Mouse (Mus musculus) bone marrow, adult 2 months (tissue): Measurements from ENCODE around the gene Gabarap. TPM values are rescaled to one million over a fixed set of nuclear protein-coding genes. Genes with fewer than 3 reads are reported as not detected.

Experiments used
- H3K27ac ChIP-seq: fragments of 200-500 bp; 2 replicates; pipeline ENCODE4 v1.5.1; 2012; ENCODE audit warnings: low read depth, mild to moderate bottlenecking, control low read depth, inconsistent platforms, low read length; ENCODE audit not compliant: control insufficient read depth, poor library complexity, insufficient read depth
- H3K4me1 ChIP-seq: fragments of 200-500 bp; 2 replicates; pipeline ENCODE4 v1.6.1; 2011; ENCODE audit warnings: low read length; ENCODE audit not compliant: control insufficient read depth, insufficient read depth
- H3K4me3 ChIP-seq: fragments of 200-500 bp; replicated peaks from 2 replicates; pipeline ENCODE3; 2011; ENCODE audit warnings: mild to moderate bottlenecking, low read depth, low read length, control low read depth; ENCODE audit not compliant: control insufficient read depth
- CTCF ChIP-seq: fragments of 200-500 bp; IDR thresholded peaks from 2 replicates; pipeline ENCODE4 v1.5.1; 2011; ENCODE audit warnings: low read length, control low read depth; ENCODE audit not compliant: control insufficient read depth, insufficient read depth
- POLR2A ChIP-seq: fragments of 200-500 bp; IDR thresholded peaks from 2 replicates; pipeline ENCODE4 v1.6.1; 2011; ENCODE audit warnings: low read depth, mild to moderate bottlenecking, control low read depth, low read length, borderline replicate concordance; ENCODE audit not compliant: control insufficient read depth
- WGBS: fragments of 180-500 bp; shearing (Covaris S2); methylation state at CpG from one replicate; pipeline ENCODE4 v1.1.7; 2018; 5-methylcytosine and 5-hydroxymethylcytosine counted together
- polyA plus RNA-seq: library from polyadenylated mRNA; stranded (reverse); fragments of >200 nt; gene quantifications from 2 replicates; pipeline ENCODE4 v1.2.4, GENCODE M21; 2011; ENCODE audit warnings: low replicate concordance; ENCODE audit not compliant: missing spikeins, insufficient read depth, insufficient read length

Gene Gabarap
- polyA plus RNA-seq, 1 experiment = 443 TPM

- Histone ChIP-seq H3K27ac (no peak overlapping the region), H3K4me3 (peak overlapping the region; percentile 53), H3K4me1 (peaks cover 2% of the 10 kb centered on the region; the same call in 1 of the 2 replicates)
- no peak for TF ChIP-seq CTCF
- TF ChIP-seq POLR2A = no peak
- WGBS = 74% methylated on average over 10 of the region's 10 CpGs
These were observed 1.5 kb downstream of the Gabarap start for GRCm38 (mm10) chr11:69992396-69992795.

- no peak overlapping the region for H3K27ac ChIP-seq
- no peak for TF ChIP-seq POLR2A
- TF ChIP-seq CTCF = no peak
These were observed 2.0 kb downstream of the Gabarap start for GRCm38 (mm10) chr11:69992932-69993331.

GRCm38 (mm10) chr11:69994401-69995090 lies 3.6 kb downstream of the Gabarap start:
- H3K27ac ChIP-seq = no peak overlapping the region
- H3K4me3 ChIP-seq = no peak overlapping the region

More at GRCm38 (mm10) chr11:69992932-69993331, 2.0 kb downstream of the Gabarap start:
- H3K4me3 ChIP-seq = no peak overlapping the region
- WGBS = 88% methylated on average over 3 of the region's 3 CpGs
- peaks cover 2% of the 10 kb centered on the region; the same call in 1 of the 2 replicates for H3K4me1 ChIP-seq

GRCm38 (mm10) chr11:69995391-69995960 lies 4.5 kb downstream of the Gabarap start, which contains the start of gene Phf23:
Gene Phf23, plus strand, starts transcription at chr11:69995777.
- Histone ChIP-seq H3K4me1 (peaks cover 2% of the 10 kb centered on the region; the same call in 1 of the 2 replicates), H3K27ac (peak within 1 kb of the TSS; percentile 98), H3K4me3 (peak within 1 kb of the TSS; percentile 89)
- TF ChIP-seq CTCF (peak; percentile 30; the same call in 1 of the 2 replicates), POLR2A (peak; percentile 43; the same call in 1 of the 2 replicates)
- WGBS = 2% methylated on average over 35 of the region's 36 CpGs

More at GRCm38 (mm10) chr11:69994401-69995090, 3.6 kb downstream of the Gabarap start:
- peaks cover 2% of the 10 kb centered on the region; the same call in 1 of the 2 replicates for H3K4me1 ChIP-seq
- TF ChIP-seq CTCF (no peak), POLR2A (no peak)
- WGBS = 80% methylated on average over 11 of the region's 11 CpGs

- Histone ChIP-seq H3K4me1 (peaks cover 4% of the 10 kb centered on the region), H3K27ac (peak overlapping the region; percentile 98), H3K4me3 (peak overlapping the region; percentile 89)
- under 1% methylated on average over 66 of the region's 66 CpGs for WGBS
- no peak for TF ChIP-seq POLR2A
- TF ChIP-seq CTCF = no peak
These were observed 5.5 kb downstream of the Gabarap start for GRCm38 (mm10) chr11:69996161-69997061.

DNA sequence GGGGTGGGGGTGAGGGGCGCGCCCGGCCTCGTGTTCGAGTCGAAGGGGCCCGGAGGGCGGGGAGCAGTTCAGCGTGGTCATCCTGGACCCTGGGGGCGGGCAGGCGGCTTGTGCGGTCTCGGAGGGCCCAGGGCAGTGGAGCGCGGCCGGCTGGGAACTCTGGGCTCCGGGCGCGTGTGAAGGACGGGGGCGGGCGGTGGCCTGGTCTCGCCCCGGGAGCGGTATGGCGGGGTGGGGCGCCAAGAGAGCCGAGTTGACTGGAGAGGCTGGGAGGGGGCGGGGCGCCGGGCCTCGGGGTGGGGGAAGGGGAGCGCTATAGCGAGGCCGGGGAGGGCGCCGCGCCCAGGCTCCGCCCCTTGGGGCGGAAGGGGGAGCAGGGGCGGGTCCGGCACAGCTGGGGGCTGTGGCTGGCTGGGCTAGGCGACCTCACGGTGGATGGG lies 6.1 kb downstream of the Gabarap start:
- 2% methylated on average over 41 of the region's 44 CpGs for WGBS
- TF ChIP-seq POLR2A (peak; percentile 56; the same call in 1 of the 2 replicates), CTCF (no peak)
- H3K4me1 ChIP-seq = peaks cover 4% of the 10 kb centered on the region

GRCm38 (mm10) chr11:69998567-69999491 lies 7.9 kb downstream of the Gabarap start:
- TF ChIP-seq CTCF (0 out of 2 replicates have a peak, but pooled peaks have one; percentile 15), POLR2A (no peak)
- Histone ChIP-seq H3K4me1 (peaks cover 2% of the 10 kb centered on the region), H3K27ac (peak overlapping the region; percentile 1; the same call in 1 of the 2 replicates), H3K4me3 (no peak overlapping the region)
- 83% methylated on average over 27 of the region's 27 CpGs for WGBS

More for the DNA sequence above, 6.1 kb downstream of the Gabarap start:
- Histone ChIP-seq H3K27ac (peak overlapping the region; percentile 98), H3K4me3 (peak overlapping the region; percentile 89)
